Mouse (Mus musculus) mouse trophoblast stem cell (cell line): ENCODE data around the gene Sf3b6.
"Not testable (repeated sequence)": the region's sequence is repeated elsewhere in the genome, so short reads cannot be mapped to it uniquely, and the experiment has no call there.

Experiments used
- in situ Hi-C, 2 experiments: fragments of 300-500 bp; cut with MseI, MboI; formaldehyde crosslinking; loops; 2 replicates in 1 of 2; 3 replicates in 1 of 2; pipeline ENCODE4 v1.15.1; 2025

Gene Sf3b6

GRCm38 (mm10) chr12:4817361-4818101 is at the start of gene Sf3b6:
Gene Sf3b6 (plus strand): TSS chr12:4817544.
- in situ Hi-C loops, result no loop called here

DNA sequence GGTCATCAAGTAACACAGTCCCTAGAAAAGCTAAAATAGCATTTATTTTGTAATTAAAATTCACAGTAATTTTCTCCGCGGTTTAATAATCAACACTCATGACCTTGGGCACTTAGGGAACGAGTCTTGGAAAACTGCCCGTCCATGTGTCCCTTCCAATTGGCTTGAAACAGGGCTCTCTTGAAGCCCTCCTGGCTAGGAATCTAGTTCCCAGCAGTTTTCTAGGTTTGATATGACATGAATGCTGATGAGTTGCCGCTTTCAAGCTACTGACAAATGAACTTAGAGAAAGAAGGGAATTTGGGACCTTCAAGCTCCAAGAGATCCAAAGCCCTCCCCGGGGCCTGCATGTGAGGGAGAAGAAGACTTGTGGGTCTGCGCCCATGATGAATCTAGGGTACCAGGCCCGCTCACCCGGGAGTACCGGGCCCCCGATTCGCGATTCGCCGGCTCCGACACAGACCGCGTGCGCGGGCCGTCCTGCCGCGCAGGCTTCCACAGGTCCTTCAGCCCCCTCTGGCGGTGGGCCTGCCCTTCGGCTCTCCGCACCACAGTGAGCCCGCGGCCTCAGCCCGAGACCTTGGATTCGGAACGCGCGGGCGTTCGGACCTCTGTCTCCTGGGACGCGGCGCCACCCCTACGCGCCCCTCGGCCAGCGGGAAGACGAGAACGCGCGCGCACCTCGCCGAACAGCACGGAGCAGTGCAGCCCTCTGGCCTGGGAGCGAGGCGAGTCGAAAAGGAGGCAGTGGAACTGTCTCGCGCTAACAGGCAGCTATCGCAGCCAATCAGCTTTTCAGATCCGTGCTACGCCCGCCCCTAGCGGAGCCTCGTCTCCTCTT is 48.6 kb upstream of the Sf3b6 start, which contains the start of the genes Pfn4 and Fam228b:
Gene Pfn4, plus strand, starts transcription at position 531 of the 841 bp plus-strand sequence.
Gene Fam228b, minus strand, starts transcription at position 776 of the 841 bp plus-strand sequence.
- in situ Hi-C loops, result no loop called here

DNA sequence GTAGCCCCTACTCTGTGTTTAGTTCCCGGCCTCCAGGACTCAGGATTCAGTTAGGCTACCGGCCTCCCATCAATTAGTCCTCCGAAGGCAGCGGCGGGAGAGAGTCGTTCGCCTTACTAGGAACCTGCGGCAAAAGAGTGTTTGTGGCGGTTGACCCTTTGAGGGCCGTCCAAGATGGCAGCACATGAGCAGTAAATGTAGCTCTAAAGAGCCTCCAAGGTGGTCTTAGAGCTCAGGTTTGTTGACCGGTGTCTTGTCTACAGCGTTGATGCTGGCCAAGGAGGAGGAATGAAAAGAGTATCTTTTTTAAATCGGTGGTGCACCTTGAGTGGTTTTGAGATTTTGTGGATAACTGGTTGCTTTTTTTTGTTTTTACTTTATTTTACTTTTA is 48.0 kb upstream of the Sf3b6 start:
- in situ Hi-C loops, result no loop called here

DNA sequence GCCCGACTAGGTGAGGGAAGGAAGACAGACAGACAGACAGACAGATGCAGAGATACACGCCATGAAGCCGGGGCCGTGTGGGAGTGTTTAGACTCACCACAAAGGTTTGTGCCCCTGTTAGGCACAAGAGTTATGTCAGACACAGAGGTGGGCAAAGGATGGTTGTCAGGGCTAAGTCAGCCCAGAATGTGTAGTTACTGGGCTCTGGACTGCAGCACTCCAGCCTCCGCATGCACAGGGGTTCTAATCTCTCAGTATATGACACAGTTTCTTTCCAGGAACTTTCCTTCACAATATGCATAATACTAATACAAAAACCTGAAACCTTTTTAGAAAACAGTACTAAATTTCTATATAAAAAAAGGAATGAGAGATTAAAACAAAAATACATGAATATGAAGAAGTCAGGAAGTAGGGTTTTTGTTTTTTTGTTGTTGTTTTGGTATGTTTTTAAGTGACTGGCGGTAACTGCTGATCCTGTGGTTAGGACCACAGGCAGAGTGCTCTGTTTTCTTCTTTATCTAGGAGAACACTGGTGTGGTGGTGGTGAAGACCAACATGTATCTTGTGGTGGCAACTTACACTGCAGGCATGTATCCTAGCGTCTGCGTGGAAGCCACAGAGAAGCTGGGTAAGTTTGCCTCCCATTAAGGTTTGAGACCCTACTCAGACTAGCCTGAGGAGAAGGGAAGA is 42.3 kb upstream of the Sf3b6 start:
- in situ Hi-C loops, result no loop called here

- in situ Hi-C loops, result no loop called here
Measured at GRCm38 (mm10) chr12:4775588-4775949, 41.8 kb upstream of the Sf3b6 start.

DNA sequence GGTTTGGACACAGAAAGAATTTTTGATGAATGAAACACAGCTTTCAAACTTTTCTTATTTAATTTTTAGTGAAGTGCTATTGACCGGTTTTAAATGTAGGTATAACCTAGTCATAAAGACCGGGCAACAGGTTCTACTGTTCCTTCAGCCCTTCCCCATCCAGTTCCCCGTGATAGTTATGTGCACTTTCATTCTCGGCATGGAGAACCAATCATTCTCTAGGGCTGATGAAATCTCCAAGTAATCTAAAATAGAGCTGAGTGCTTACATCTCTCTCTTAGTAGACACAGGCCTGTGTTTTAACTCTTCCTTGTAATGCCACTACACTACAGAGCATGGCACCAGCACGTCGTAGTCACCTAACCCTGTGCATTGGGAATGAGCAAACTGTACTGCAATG is 39.6 kb upstream of the Sf3b6 start:
- in situ Hi-C loops, result no loop called here

DNA sequence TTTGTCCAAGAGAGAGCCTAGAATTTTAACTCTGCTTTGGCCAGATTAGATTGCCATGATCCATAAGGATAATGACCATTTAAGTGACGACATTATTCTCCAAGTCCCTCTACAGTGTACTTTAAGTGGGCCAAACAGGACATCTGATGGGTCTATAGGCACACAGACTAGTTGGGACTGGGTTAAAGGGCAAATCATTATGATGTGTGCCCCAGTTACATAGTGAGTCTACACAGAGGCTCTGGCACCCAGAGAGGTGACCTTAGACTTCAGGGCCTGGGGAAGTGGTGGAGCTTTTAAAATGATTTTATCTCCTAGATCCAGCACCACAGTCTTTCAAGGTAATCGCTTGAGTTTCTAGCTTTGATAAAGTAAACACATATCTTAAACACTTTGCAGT is 37.1 kb upstream of the Sf3b6 start:
- in situ Hi-C loops, result no loop called here

GRCm38 (mm10) chr12:4781270-4781669 is 36.1 kb upstream of the Sf3b6 start:
- in situ Hi-C loops, result no loop called here

GRCm38 (mm10) chr12:4781725-4782404 is 35.5 kb upstream of the Sf3b6 start:
- in situ Hi-C loops, result not testable (repeated sequence)

- in situ Hi-C loops, result no loop called here
Measured at GRCm38 (mm10) chr12:4783598-4783997, 33.7 kb upstream of the Sf3b6 start.

DNA sequence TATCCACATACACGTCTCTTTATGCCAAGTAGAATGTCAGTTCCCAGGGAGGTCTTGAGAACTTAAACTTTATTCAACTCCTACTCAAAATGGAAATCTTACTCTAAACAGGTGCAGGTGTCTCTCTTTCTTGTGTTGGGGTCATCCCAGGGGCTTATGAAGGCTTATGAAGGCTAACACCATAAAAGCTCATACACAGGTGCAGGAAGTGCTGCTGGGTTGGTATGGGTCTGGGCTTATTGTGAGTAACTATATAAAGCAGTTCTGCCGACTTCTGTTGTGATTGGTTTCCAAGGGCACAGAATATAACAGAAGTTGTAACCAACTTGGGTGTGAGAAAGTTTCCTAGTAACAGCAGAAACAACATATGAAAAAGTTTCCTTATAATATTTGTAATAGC is 32.9 kb upstream of the Sf3b6 start:
- in situ Hi-C loops, result no loop called here

GRCm38 (mm10) chr12:4788128-4788527 is 29.2 kb upstream of the Sf3b6 start:
- in situ Hi-C loops, result not testable (repeated sequence)

- in situ Hi-C loops, result no loop called here
Measured at GRCm38 (mm10) chr12:4793718-4794117, 23.6 kb upstream of the Sf3b6 start.

DNA sequence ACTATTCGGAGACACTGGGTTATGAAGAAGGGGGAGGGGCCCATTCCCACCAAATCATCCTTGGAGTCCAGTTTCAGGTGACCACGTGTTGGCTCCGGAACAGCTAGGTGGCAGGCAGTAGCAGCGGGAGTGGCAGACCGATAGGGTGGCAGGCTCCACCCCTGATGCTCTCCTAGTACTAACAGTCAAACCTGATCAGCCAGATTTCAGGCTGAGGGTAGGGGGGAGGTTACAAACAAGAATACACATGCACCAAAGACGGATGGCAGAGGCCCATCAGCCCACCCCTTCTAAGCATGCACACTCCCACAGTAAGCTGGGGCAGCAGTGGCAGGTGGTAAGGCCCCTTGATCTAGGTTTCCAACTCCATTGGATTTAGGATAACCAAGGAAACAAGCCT is 19.9 kb upstream of the Sf3b6 start:
- in situ Hi-C loops, result not testable (repeated sequence)

DNA sequence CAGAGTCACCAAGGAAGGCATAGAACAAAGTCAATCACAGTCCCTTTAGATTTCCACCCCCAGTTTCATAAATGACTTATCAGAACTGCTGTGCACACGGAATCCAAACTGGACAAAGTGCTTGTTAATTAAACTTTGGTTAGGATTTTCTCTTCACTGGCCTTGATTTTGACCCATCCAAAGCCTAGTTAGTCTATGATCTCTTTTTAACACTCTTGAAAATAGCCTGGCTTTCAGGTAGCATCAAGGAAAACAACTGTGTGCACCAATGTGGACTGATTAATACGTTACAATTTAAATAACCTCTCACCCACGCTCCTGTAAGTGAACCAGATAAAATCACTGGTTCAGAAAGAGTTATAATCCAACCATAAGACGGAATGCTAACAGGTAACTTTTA is 6.3 kb upstream of the Sf3b6 start:
- in situ Hi-C loops, result no loop called here

GRCm38 (mm10) chr12:4811705-4812104 is 5.6 kb upstream of the Sf3b6 start:
- in situ Hi-C loops, result no loop called here

GRCm38 (mm10) chr12:4813636-4814035 is 3.7 kb upstream of the Sf3b6 start:
- in situ Hi-C loops, result no loop called here

- in situ Hi-C loops, result no loop called here
Measured at GRCm38 (mm10) chr12:4816680-4817360, 524 bp upstream of the Sf3b6 start.

DNA sequence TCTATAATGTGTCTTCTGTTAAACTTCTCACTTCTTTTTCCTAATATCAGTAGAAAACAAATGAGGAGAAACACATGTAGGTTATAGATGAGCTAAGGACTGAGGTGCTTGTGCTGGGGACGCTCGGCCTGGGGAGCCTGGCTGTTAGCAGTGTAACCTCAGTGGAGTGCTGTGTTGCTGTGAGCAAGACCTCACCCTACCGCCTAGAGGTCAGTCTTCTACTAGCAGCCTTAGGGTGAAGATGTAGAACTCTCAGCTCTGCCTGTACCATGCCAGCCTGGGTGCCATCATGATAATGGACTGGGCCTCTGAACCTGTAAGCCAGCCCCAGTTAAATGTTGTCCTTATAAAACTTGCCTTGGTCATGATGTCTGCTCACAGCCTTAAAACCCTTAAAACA is 9.9 kb downstream of the Sf3b6 start:
- in situ Hi-C loops, result no loop called here

GRCm38 (mm10) chr12:4836959-4837358 is 19.6 kb downstream of the Sf3b6 start:
- in situ Hi-C loops, result no loop called here

GRCm38 (mm10) chr12:4840010-4840409 is 22.7 kb downstream of the Sf3b6 start:
- in situ Hi-C loops, result no loop called here
